Mouse (Mus musculus): ENCODE results near the gene Nol12. TPM values are rescaled to one million over a fixed set of nuclear protein-coding genes. Genes with fewer than 3 reads are reported as not detected.
A peak's percentile ranks its signal among the peaks of the same experiment; 100 is the strongest.

Gene Nol12
- total and polyA plus RNA-seq, 3 experiments = 13.7 to 91.1 (median 33.2) TPM

DNA sequence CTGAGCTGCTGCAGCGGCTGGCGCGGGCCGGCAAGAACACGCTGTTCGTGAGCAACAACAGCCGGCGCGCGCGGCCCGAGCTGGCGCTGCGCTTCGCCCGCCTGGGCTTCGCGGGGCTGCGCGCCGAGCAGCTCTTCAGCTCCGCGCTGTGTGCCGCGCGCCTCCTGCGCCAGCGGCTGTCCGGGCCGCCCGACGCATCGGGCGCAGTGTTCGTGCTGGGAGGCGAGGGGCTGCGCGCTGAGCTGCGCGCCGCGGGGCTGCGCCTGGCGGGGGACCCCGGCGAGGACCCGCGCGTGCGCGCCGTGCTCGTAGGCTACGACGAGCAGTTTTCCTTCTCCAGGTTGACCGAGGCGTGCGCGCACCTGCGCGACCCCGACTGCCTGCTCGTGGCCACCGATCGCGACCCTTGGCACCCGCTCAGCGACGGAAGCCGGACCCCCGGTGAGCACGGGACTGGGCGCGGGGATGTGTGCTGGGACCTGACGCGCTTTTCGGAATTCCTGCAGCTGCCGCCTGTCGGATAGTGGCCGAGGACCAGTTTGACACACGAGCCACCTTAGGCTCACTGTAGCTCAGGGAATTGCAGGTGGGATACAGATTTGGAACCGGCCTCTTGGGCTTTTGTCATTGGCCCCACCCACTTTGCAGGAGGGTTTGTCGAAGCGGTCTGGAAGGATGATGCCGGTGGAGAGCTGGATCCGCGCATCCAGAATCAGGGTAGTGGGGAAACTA lies 20.5 kb upstream of the Nol12 start:
- Histone ChIP-seq H3K9ac (ENCODE audit: insufficient read depth, low read depth) (peak overlapping the region; percentile 11; the same call in 1 of the 2 replicates), H3K79me2 (replicated peaks; ENCODE audit: control insufficient read depth, extremely low read depth, insufficient read depth, poor library complexity, severe bottlenecking) (no peaks in the 10 kb centered on the region), H3K27ac (ENCODE audit: insufficient read depth, low read depth) (no peak overlapping the region), H3K4me1 (ENCODE audit: control insufficient read depth in 1 of 2, insufficient read depth in 2 of 2) (peaks cover 7 to 15% of the 10 kb centered on the region in 2 experiments; a peak in 3 of 4 replicates), H3K4me3 (replicated peaks in 1 of 3; ENCODE audit: low read depth in 2 of 3, low read length in 2 of 3, poor library complexity in 1 of 3) (peak overlapping the region; percentile 3 to 75 (median 41)), H3K27me3 (replicated peaks) (no peaks in the 10 kb centered on the region), H3K9me3 (replicated peaks; ENCODE audit: low read length) (peaks cover 8% of the 10 kb centered on the region), H3K36me3 (replicated peaks in 1 of 2; ENCODE audit: control insufficient read depth in 1 of 2, insufficient read depth in 1 of 2, low read length in 1 of 2) (peaks cover 35 to 88% of the 10 kb centered on the region in 2 experiments), H3K4me2 (ENCODE audit: insufficient read depth, low read depth, poor library complexity, severe bottlenecking) (peak overlapping the region; percentile 67)
- TF ChIP-seq NRF1 (IDR thresholded peaks at IDR 0.05; ENCODE audit: low read depth, low read length) = peak; percentile 71
- no peak for TF ChIP-seq MAFK (IDR thresholded peaks at IDR 0.05; ENCODE audit: insufficient replicate concordance, low read length)
- TF ChIP-seq BHLHE40 (IDR thresholded peaks at IDR 0.05; ENCODE audit: low read depth, low read length) = 0 out of 2 replicates have a peak, but pooled peaks have one; percentile 14
- in situ Hi-C loops (cut with MboI; ENCODE audit: low pct_ligation_motif_present, low pct_unique_long_range_greater_than_20kb, low sequenced_read_pairs) = loop anchor here (25.0 kb wide), 1 partner anchor 423 kb away; the partner anchor contains the start of genes Maff and Pla2g6
- dilution Hi-C loops (cut with MboI; ENCODE audit: extremely low pct_ligation_motif_present, extremely low pct_unique_long_range_greater_than_20kb, low sequenced_read_pairs) = no loop called here
- no peak for DNase-seq (ENCODE audit: extremely low read depth)

DNA sequence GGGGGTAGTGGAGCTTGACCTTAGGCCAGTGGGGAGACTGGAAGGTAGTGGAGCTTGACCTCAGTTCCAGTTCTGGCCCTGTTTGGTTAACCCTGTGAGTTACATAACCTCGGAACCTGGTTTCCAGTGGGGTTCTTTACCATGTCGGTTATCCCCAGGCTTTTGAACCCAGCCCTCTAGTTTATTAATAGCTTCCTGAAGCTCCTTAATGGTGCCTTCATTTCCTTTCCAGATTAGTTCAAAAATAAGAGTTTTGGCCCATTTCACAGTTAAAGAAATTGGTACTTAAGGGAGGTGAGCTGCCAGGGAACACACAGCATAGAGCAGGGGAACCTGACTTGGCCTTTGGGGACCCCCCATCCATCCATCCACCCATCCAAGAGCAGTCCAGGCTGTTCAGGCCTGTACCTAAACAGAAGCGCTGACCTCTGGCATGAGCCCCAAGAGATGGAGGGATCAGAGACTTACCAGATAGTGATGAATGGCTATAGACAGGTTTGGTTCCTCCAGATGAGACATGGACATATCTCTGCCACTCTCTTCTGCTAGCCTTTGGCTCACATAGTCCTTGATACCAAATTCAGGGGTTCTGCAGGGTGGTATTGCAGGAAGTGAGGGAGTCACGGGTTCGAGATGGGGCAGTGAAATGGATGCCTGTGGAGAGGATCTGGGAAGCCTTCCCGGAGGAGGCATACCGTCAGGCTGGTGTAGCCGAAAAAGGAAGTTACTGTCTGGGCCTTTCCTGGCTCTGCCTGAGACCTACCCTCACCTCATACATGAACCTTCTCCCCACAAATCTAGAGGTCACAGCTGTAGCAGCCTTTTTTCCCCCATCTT lies 19.7 kb upstream of the Nol12 start:
- Histone ChIP-seq H3K4me3 (replicated peaks in 1 of 3; ENCODE audit: low read depth in 2 of 3, low read length in 2 of 3, poor library complexity in 1 of 3) (peak overlapping the region in 2 of 3 experiments; percentile 41 to 75), H3K27ac (ENCODE audit: insufficient read depth, low read depth) (no peak overlapping the region), H3K9me3 (replicated peaks; ENCODE audit: low read length) (peaks cover 8% of the 10 kb centered on the region), H3K27me3 (replicated peaks) (no peaks in the 10 kb centered on the region), H3K9ac (ENCODE audit: insufficient read depth, low read depth) (no peak overlapping the region), H3K4me1 (ENCODE audit: control insufficient read depth in 1 of 2, insufficient read depth in 2 of 2) (peaks cover 7 to 23% of the 10 kb centered on the region in 2 experiments; a peak in 3 of 4 replicates), H3K79me2 (replicated peaks; ENCODE audit: control insufficient read depth, extremely low read depth, insufficient read depth, poor library complexity, severe bottlenecking) (no peaks in the 10 kb centered on the region), H3K4me2 (ENCODE audit: insufficient read depth, low read depth, poor library complexity, severe bottlenecking) (peak overlapping the region; percentile 67; the same call in 1 of the 2 replicates), H3K36me3 (replicated peaks in 1 of 2; ENCODE audit: control insufficient read depth in 1 of 2, insufficient read depth in 1 of 2, low read length in 1 of 2) (peaks cover 28 to 82% of the 10 kb centered on the region in 2 experiments)
- in situ Hi-C loops (cut with MboI; ENCODE audit: low pct_ligation_motif_present, low pct_unique_long_range_greater_than_20kb, low sequenced_read_pairs) (loop anchor here (25.0 kb wide), 1 partner anchor 422 kb away; the partner anchor contains the start of genes Maff and Pla2g6), dilution Hi-C loops (cut with MboI; ENCODE audit: extremely low pct_ligation_motif_present, extremely low pct_unique_long_range_greater_than_20kb, low sequenced_read_pairs) (no loop called here)
- TF ChIP-seq E2F4 (IDR thresholded peaks at IDR 0.05; ENCODE audit: insufficient replicate concordance, low read depth, low read length) (no peak), USF2 (conservative IDR thresholded peaks at IDR 0.05; ENCODE audit: low read depth, low read length) (no peak), NELFE (IDR thresholded peaks at IDR 0.05; ENCODE audit: low read depth, low read length) (no peak), SMC3 (IDR thresholded peaks at IDR 0.05; ENCODE audit: low read depth, low read length) (no peak), POLR2A (IDR thresholded peaks at IDR 0.05; ENCODE audit: low read depth, low read length) (no peak), IRF4 (IDR thresholded peaks at IDR 0.05; ENCODE audit: low read depth, low read length) (no peak), MAZ (IDR thresholded peaks at IDR 0.05; ENCODE audit: low read depth, low read length) (no peak)
- DNase-seq (ENCODE audit: extremely low read depth) = no peak
